Mouse (Mus musculus) thymus, adult 2 months (tissue): ENCODE measurements around the gene Selenoo.

Experiments used
- CTCF ChIP-seq: fragments of 200-500 bp; IDR thresholded peaks from 2 replicates; pipeline ENCODE4 v1.5.1; 2012; ENCODE audit warnings: mild to moderate bottlenecking, control low read depth, low read length, moderate library complexity, borderline replicate concordance; ENCODE audit not compliant: control insufficient read depth, poor library complexity, insufficient read depth; ENCODE audit errors: extremely low read depth
- POLR2A ChIP-seq: fragments of 200-500 bp; IDR thresholded peaks from 2 replicates; pipeline ENCODE4 v1.6.1; 2012; ENCODE audit warnings: mild to moderate bottlenecking, low read length, control low read depth, moderate library complexity; ENCODE audit not compliant: control insufficient read depth, poor library complexity, insufficient read depth; ENCODE audit errors: extremely low read depth

- no peak for TF ChIP-seq POLR2A
- TF ChIP-seq CTCF = no peak
Observed at GRCm38 (mm10) chr15:89092181-89092580, 3.3 kb downstream of the Selenoo start.
